Mouse (Mus musculus): ENCODE data around the gene Elfn1. TPM values are rescaled to one million over a fixed set of nuclear protein-coding genes. Genes with fewer than 3 reads are reported as not detected.
"Not testable (repeated sequence)": the region's sequence is repeated elsewhere in the genome, so short reads cannot be mapped to it uniquely, and the experiment has no call there.

The Elfn1 gene
- polyA plus RNA-seq, 1 experiment from 2014 or later = 3.3 TPM

DNA sequence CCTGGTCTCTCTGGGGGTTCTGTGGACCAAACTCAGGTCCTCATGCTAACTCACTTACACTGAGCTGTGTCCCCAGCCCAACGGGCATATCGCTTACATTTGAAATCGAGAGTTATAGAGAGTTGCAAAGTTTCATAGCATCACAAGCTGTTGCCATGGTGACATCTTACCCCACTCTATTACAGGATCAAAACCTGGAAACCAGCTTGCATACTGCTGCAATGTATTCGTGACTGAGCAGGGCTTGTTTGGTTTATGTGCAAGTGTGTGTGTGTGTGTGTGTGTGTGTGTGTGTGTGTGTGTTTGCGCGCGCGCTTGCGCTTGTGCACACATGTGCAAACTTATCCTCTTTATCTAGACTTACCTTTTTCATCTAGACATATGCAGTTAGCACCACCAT lies 71.6 kb downstream of the Elfn1 start:
- no peak for ATAC-seq (ENCODE audit: low read depth)
- Histone ChIP-seq H3K27ac (replicated peaks) (no peak overlapping the region), H3K4me1 (replicated peaks) (peaks cover 19% of the 10 kb centered on the region), H3K36me3 (no peaks in the 10 kb centered on the region), H3K9ac (no peak overlapping the region), H3K9me3 (no peaks in the 10 kb centered on the region), H3K27me3 (no peaks in the 10 kb centered on the region; the same call in 1 of the 2 replicates), H3K4me2 (no peak overlapping the region), H3K4me3 (no peak overlapping the region)
- WGBS = 77% methylated on average over 9 of the region's 9 CpGs

GRCm38 (mm10) chr5:139981976-139982375 lies 74.2 kb downstream of the Elfn1 start:
- no peak for ATAC-seq (ENCODE audit: low read depth)
- 90% methylated on average over 1 of the region's 1 CpGs for WGBS
- H3K9ac ChIP-seq = no peak overlapping the region

DNA sequence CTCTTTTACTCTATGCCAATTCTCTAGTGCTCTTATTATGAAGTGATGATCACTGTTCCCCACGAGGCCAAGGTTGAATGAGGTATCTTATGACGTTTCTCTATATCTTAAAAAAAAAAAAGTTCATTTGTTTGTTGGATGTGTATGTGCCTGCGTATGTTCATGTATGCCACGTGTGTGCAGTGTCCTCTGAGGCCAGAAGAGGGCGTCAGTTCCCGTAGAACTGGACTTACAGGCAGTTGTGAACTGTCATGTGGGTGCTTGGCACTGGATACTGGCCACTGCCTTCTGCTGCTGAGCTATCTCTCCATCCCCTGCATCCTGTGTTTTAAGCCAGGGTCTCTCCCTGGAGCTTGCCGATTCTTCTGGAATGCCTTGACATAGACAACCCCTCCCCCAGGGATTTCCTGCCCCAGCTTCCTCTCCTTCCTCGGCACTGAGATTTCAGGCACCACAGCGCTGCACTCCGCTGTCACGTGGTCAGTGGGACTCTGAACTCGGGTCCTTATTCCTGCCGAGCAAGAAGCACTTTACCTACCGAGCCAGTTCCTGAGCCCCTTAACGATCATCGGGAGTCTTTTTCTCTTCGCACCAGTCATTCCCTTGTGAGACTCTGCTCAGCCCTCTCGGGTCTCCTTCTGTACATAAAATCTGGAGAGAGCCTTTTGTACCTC lies 77.5 kb downstream of the Elfn1 start:
- Histone ChIP-seq H3K27me3 (no peaks in the 10 kb centered on the region), H3K36me3 (no peaks in the 10 kb centered on the region), H3K27ac (replicated peaks) (no peak overlapping the region), H3K9ac (no peak overlapping the region), H3K4me2 (no peak overlapping the region), H3K4me3 (no peak overlapping the region), H3K9me3 (0 out of 2 replicates have a peak, but pooled peaks cover 12% of the 10 kb centered on the region), H3K4me1 (replicated peaks) (peaks cover 6% of the 10 kb centered on the region; the same call in 1 of the 2 replicates)
- ATAC-seq (ENCODE audit: low read depth) = no peak
- 44% methylated on average over 18 of the region's 18 CpGs for WGBS

More at GRCm38 (mm10) chr5:139981976-139982375, 74.2 kb downstream of the Elfn1 start:
- H3K27me3 ChIP-seq = no peaks in the 10 kb centered on the region; the same call in 1 of the 2 replicates
- peaks cover 22% of the 10 kb centered on the region for H3K4me1 ChIP-seq (replicated peaks)
- H3K27ac ChIP-seq (replicated peaks) = no peak overlapping the region
- H3K4me2 ChIP-seq = no peak overlapping the region
- no peaks in the 10 kb centered on the region for H3K9me3 ChIP-seq
- no peak overlapping the region for H3K4me3 ChIP-seq
- H3K36me3 ChIP-seq = no peaks in the 10 kb centered on the region

DNA sequence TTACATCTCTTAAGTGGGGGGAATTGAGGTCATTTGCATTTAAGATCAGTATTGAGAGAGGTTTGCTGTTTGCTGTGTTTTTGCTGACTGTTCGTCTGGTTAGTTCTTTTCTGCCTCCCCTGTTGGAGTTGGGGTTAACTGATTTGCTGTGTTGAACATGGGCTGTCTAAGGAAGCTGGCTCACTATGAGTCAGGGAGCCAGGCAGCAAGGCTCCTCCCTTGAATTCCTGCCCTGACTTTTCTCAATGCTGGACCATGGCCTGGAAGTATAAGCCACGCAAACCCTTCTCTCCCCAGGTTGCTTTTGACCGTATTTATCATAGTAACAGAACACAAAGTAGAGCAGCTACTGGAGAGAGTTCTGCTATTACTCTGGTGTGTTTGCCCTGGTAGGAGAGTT lies 83.8 kb downstream of the Elfn1 start:
- Histone ChIP-seq H3K9ac (no peak overlapping the region), H3K4me1 (replicated peaks) (no peaks in the 10 kb centered on the region), H3K27ac (replicated peaks) (no peak overlapping the region), H3K4me2 (no peak overlapping the region), H3K9me3 (peaks cover 25% of the 10 kb centered on the region; the same call in 1 of the 2 replicates), H3K4me3 (no peak overlapping the region), H3K27me3 (no peaks in the 10 kb centered on the region), H3K36me3 (no peaks in the 10 kb centered on the region)
- ATAC-seq (ENCODE audit: low read depth) = no peak
- WGBS = 90% methylated on average over 3 of the region's 3 CpGs

DNA sequence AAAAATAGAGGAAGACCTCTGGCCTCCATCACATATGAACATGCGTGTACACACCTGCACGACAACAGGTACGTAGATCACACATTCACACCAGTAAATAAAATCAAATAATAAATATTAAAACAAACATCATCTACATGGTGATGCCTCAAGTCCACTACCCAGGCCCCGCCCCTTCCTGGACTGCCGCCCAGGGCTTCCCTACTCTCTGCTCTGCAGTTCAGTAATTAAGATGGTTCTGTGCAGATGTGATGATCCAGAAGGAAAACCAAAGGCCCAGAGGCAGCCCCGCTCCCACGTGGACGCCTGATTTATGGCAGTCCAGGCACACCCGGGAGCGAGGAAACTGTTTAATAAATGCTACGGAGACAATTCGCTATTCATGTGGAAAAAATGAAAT lies 90.6 kb downstream of the Elfn1 start:
- Histone ChIP-seq H3K27ac (replicated peaks) (peak overlapping the region; percentile 69; the same call in 1 of the 2 replicates), H3K4me1 (replicated peaks) (peaks cover 27% of the 10 kb centered on the region)
- peak; percentile 55; the same call in 1 of the 2 replicates for ATAC-seq (ENCODE audit: low read depth)
- not testable (repeated sequence) for H3K36me3 ChIP-seq, H3K4me3 ChIP-seq, H3K9me3 ChIP-seq, H3K27me3 ChIP-seq, H3K4me2 ChIP-seq, H3K9ac ChIP-seq
- 42% methylated on average over 12 of the region's 12 CpGs for WGBS

DNA sequence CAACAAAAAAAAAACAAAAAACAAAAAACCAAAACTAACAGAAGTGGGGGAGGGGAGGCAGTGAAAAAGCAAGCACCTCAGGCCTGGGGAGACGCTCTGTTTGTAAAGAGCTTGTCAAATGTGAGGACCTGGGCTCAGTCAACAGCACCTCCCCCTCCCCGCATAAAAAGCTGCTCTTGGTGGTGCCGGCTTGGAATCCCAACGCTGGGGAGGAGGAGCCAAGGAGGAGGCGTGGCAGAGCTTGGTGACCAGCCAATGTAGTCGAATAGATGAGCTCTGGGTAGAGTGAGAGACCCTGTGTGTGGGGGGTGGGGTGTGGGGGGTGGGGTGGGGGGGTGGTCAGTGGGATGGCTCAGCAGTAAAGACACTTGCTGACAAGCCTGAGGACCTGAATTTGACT lies 91.2 kb downstream of the Elfn1 start:
- Histone ChIP-seq H3K27ac (replicated peaks) (peak overlapping the region; percentile 69), H3K9me3 (no peaks in the 10 kb centered on the region), H3K27me3 (no peaks in the 10 kb centered on the region), H3K4me2 (no peak overlapping the region), H3K4me3 (no peak overlapping the region), H3K36me3 (no peaks in the 10 kb centered on the region), H3K4me1 (replicated peaks) (peaks cover 27% of the 10 kb centered on the region), H3K9ac (no peak overlapping the region)
- ATAC-seq (ENCODE audit: low read depth) = no peak
- 17% methylated on average over 6 of the region's 6 CpGs for WGBS

- Histone ChIP-seq H3K27me3 (no peaks in the 10 kb centered on the region), H3K4me3 (no peak overlapping the region), H3K4me1 (replicated peaks) (peaks cover 33% of the 10 kb centered on the region), H3K9me3 (no peaks in the 10 kb centered on the region), H3K9ac (no peak overlapping the region), H3K27ac (replicated peaks) (no peak overlapping the region), H3K4me2 (no peak overlapping the region), H3K36me3 (no peaks in the 10 kb centered on the region)
- ATAC-seq (ENCODE audit: low read depth) = 0 out of 2 replicates have a peak, but pooled peaks have one; percentile 45
- WGBS = 39% methylated on average over 3 of the region's 3 CpGs
Observed at GRCm38 (mm10) chr5:140002541-140002940, 94.8 kb downstream of the Elfn1 start.

GRCm38 (mm10) chr5:140006861-140007260 lies 99.1 kb downstream of the Elfn1 start:
- no peak overlapping the region for H3K4me2 ChIP-seq
- no peak for ATAC-seq (ENCODE audit: low read depth)
- no peak overlapping the region for H3K9ac ChIP-seq
- H3K4me3 ChIP-seq = no peak overlapping the region
- H3K36me3 ChIP-seq = no peaks in the 10 kb centered on the region
- no peak overlapping the region for H3K27ac ChIP-seq (replicated peaks)
- no peaks in the 10 kb centered on the region for H3K9me3 ChIP-seq
- WGBS = 79% methylated on average over 8 of the region's 8 CpGs
- H3K27me3 ChIP-seq = no peaks in the 10 kb centered on the region
- peaks cover 23% of the 10 kb centered on the region for H3K4me1 ChIP-seq (replicated peaks)

- H3K4me2 ChIP-seq = no peak overlapping the region
- H3K9ac ChIP-seq = 0 out of 2 replicates have a peak overlapping the region, but pooled peaks have one; percentile 8
- no peaks in the 10 kb centered on the region for H3K27me3 ChIP-seq
- H3K4me1 ChIP-seq (replicated peaks) = peaks cover 19% of the 10 kb centered on the region
- H3K4me3 ChIP-seq = no peak overlapping the region
- no peaks in the 10 kb centered on the region for H3K36me3 ChIP-seq
- no peaks in the 10 kb centered on the region for H3K9me3 ChIP-seq
- no peak overlapping the region for H3K27ac ChIP-seq (replicated peaks)
- no peak for ATAC-seq (ENCODE audit: low read depth)
- WGBS = 47% methylated on average over 9 of the region's 9 CpGs
Observed at GRCm38 (mm10) chr5:140007656-140008522, 100.1 kb downstream of the Elfn1 start.

DNA sequence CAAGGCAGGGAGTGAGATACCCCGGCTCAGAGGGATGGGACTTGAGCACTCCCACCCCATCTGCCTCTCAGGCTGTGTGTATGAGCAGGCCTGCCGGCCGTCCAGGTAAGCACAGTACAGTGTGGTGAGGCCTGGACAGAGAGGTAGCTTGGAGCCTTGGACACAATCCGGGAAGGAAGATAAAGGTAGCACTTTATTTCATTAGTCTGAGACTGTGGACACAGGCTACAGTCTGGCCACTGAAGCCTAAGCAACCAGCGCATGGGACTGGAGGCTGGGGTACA lies 100.7 kb downstream of the Elfn1 start:
- no peak overlapping the region for H3K27ac ChIP-seq (replicated peaks)
- WGBS = 73% methylated on average over 5 of the region's 5 CpGs
- no peak for ATAC-seq (ENCODE audit: low read depth)
- no peak overlapping the region for H3K4me2 ChIP-seq
- 0 out of 2 replicates have a peak overlapping the region, but pooled peaks have one; percentile 8 for H3K9ac ChIP-seq
- H3K36me3 ChIP-seq = no peaks in the 10 kb centered on the region
- no peaks in the 10 kb centered on the region for H3K27me3 ChIP-seq
- H3K4me3 ChIP-seq = no peak overlapping the region
- H3K4me1 ChIP-seq (replicated peaks) = peaks cover 25% of the 10 kb centered on the region
- no peaks in the 10 kb centered on the region for H3K9me3 ChIP-seq

GRCm38 (mm10) chr5:140009083-140009655 lies 101.4 kb downstream of the Elfn1 start:
- no peaks in the 10 kb centered on the region for H3K27me3 ChIP-seq
- no peak overlapping the region for H3K9ac ChIP-seq
- no peaks in the 10 kb centered on the region for H3K36me3 ChIP-seq
- H3K27ac ChIP-seq (replicated peaks) = no peak overlapping the region
- H3K4me1 ChIP-seq (replicated peaks) = peaks cover 32% of the 10 kb centered on the region
- H3K9me3 ChIP-seq = no peaks in the 10 kb centered on the region
- no peak overlapping the region for H3K4me3 ChIP-seq
- no peak for ATAC-seq (ENCODE audit: low read depth)
- WGBS = 78% methylated on average over 7 of the region's 7 CpGs
- H3K4me2 ChIP-seq = no peak overlapping the region

GRCm38 (mm10) chr5:140010405-140010804 lies 102.7 kb downstream of the Elfn1 start:
- ATAC-seq (ENCODE audit: low read depth) = no peak
- Histone ChIP-seq H3K4me2 (no peak overlapping the region), H3K4me1 (replicated peaks) (peaks cover 38% of the 10 kb centered on the region), H3K9ac (no peak overlapping the region), H3K9me3 (no peaks in the 10 kb centered on the region), H3K4me3 (no peak overlapping the region), H3K27me3 (no peaks in the 10 kb centered on the region), H3K27ac (replicated peaks) (no peak overlapping the region), H3K36me3 (no peaks in the 10 kb centered on the region)
- WGBS = 78% methylated on average over 3 of the region's 3 CpGs
